Mouse (Mus musculus) ES-Bruce4 (cell line): ENCODE data around the gene Gprc6a. TPM values are rescaled to one million over a fixed set of nuclear protein-coding genes. Genes with fewer than 3 reads are reported as not detected.

ENCODE experiments used
- H3K27ac ChIP-seq: 2 replicates; pipeline ENCODE4 v1.5.1; 2012; ENCODE audit warnings: low read length, inconsistent platforms; ENCODE audit not compliant: insufficient read depth
- H3K27me3 ChIP-seq: 2 replicates; pipeline ENCODE4 v1.6.1; 2012; ENCODE audit warnings: mild to moderate bottlenecking, low read length, inconsistent platforms; ENCODE audit not compliant: control insufficient read depth, poor library complexity, insufficient read depth, severe bottlenecking
- H3K36me3 ChIP-seq: 2 replicates; pipeline ENCODE4 v1.6.1; 2012; ENCODE audit warnings: inconsistent platforms, mild to moderate bottlenecking, low read length, moderate library complexity; ENCODE audit not compliant: control insufficient read depth, poor library complexity, insufficient read depth, severe bottlenecking
- H3K4me1 ChIP-seq: one replicate; pipeline ENCODE4 v1.8.1; 2011; ENCODE audit warnings: low read length; ENCODE audit not compliant: control insufficient read depth, insufficient read depth
- H3K4me3 ChIP-seq: 2 replicates; pipeline ENCODE4 v1.5.1; 2011; ENCODE audit warnings: low read depth, mild to moderate bottlenecking, low read length
- H3K9ac ChIP-seq: 2 replicates; pipeline ENCODE4 v1.6.1; 2012; ENCODE audit warnings: low read depth, mild to moderate bottlenecking, inconsistent platforms; ENCODE audit not compliant: poor library complexity, severe bottlenecking
- H3K9me3 ChIP-seq: replicated peaks from 2 replicates; pipeline ENCODE4 v1.6.1; 2012; ENCODE audit warnings: mild to moderate bottlenecking, low read length, inconsistent platforms; ENCODE audit not compliant: control insufficient read depth, poor library complexity, insufficient read depth, severe bottlenecking
- CTCF ChIP-seq: IDR thresholded peaks from one replicate; pipeline ENCODE4 v1.8.1; 2011; ENCODE audit warnings: low read depth, low read length
- EP300 ChIP-seq: IDR thresholded peaks from 2 replicates; pipeline ENCODE4 v1.6.1; 2011; ENCODE audit warnings: low read depth, low read length; ENCODE audit not compliant: insufficient read depth
- POLR2A ChIP-seq: IDR thresholded peaks from one replicate; pipeline ENCODE4 v1.8.1; 2011; ENCODE audit warnings: low read length; ENCODE audit not compliant: insufficient read depth
- polyA plus RNA-seq: library from polyadenylated mRNA; stranded (reverse); fragments of >200 nt; gene quantifications from 2 replicates; pipeline ENCODE4 v1.2.4, GENCODE M21; 2011; ENCODE audit warnings: low read depth; ENCODE audit not compliant: missing spikeins, insufficient read depth, insufficient read length

Gene Gprc6a
- polyA plus RNA-seq, 1 experiment: not detected

- Histone ChIP-seq H3K9ac (no peak overlapping the region), H3K27me3 (no peaks in the 10 kb centered on the region), H3K4me3 (no peak overlapping the region), H3K27ac (no peak overlapping the region), H3K9me3 (no peaks in the 10 kb centered on the region), H3K4me1 (no peaks in the 10 kb centered on the region), H3K36me3 (no peaks in the 10 kb centered on the region)
- no peak for TF ChIP-seq CTCF
- no peak for TF ChIP-seq POLR2A
- TF ChIP-seq EP300: no peak
Observed at GRCm38 (mm10) chr10:51571225-51571996, 59.9 kb downstream of the Gprc6a start.

Other genes starting within 250 kb of the Gprc6a start
- gene Gm49339, start 150.8 kb downstream of the Gprc6a start, polyA plus RNA-seq: not detected in 2 replicates
- gene Lilr4b, start 150.8 kb downstream of the Gprc6a start, polyA plus RNA-seq: not detected in 2 replicates
- not detected in 2 replicates for gene Lilrb4a, start 140.5 kb downstream of the Gprc6a start, polyA plus RNA-seq
- not detected in 2 replicates for gene Fam162b, start 40.9 kb downstream of the Gprc6a start, polyA plus RNA-seq
- 1.5 and 2.1 TPM in 2 replicates for gene Rfx6, start 46.3 kb upstream of the Gprc6a start, polyA plus RNA-seq